Mouse (Mus musculus): ENCODE data around the gene Vac14. TPM values are rescaled to one million over a fixed set of nuclear protein-coding genes. Genes with fewer than 3 reads are reported as not detected.

The Vac14 gene
- polyA plus RNA-seq, 1 experiment from 2014 or later, result 19.6 TPM

DNA sequence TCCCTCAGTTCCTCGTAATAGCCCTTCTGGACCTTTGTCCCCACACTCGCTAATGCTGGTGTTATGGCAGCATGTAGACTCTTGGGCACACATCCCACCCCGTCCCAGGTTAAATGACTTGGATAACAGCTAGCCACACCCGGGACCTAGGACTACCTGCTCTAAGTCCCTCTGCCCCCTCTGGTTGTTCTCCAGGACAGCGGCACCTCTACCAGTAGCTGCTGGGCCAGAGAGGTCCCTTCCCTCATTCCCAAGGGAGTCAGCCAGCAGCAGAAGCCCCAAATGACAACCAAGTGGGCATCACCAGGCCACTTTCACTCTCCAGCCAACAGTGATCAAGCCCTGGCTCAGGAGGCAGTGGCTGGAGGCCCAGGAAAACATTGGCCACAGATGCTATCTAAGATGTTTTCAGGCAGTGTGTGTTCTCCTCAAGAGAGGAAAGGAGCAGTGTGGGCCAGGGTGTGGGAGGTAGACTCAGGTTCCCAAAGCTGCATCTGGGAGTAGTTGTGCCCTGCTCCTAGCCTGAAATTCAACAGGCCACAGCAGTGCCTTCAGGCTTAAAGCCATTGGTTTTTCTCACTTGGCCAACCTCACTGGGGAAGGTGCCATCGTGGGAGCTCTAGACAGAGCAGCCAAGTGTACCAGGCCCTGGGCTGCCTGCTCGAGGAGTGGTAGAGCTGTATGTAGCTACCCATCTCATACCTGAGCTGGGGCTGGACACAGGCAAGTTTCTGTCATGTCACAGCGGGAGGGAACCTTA is 100.0 kb downstream of the Vac14 start:
- H3K4me3 ChIP-seq (ENCODE audit: control insufficient read depth in 1 of 2, insufficient read depth in 1 of 2, low read depth in 1 of 2, low read length in 2 of 2), result no peak overlapping the region
- no peak overlapping the region for H3K4me2 ChIP-seq (ENCODE audit: low read length)
- no peaks in the 10 kb centered on the region for H3K27me3 ChIP-seq (ENCODE audit: control insufficient read depth, insufficient read depth, low read length)
- peak overlapping the region in 1 of 2 experiments; percentile 54; a peak in 2 of 4 replicates for H3K27ac ChIP-seq (replicated peaks in 1 of 2; ENCODE audit: control insufficient read depth in 1 of 2, insufficient read depth in 1 of 2, low read depth in 2 of 2, low read length in 2 of 2)
- WGBS, result 89% methylated on average over 8 of the region's 8 CpGs
- peaks cover 68 to 78% of the 10 kb centered on the region in 2 experiments for H3K4me1 ChIP-seq (ENCODE audit: control insufficient read depth in 2 of 2, insufficient read depth in 2 of 2, low read length in 2 of 2)
- ATAC-seq (ENCODE audit: insufficient number of reproducible peaks, insufficient read depth, low FRiP score, low read depth), result no peak
- 0 out of 2 replicates have a peak overlapping the region, but pooled peaks have one; percentile 42 for H3K9ac ChIP-seq (ENCODE audit: low read length)
- H3K36me3 ChIP-seq (ENCODE audit: control insufficient read depth, insufficient read depth, low read length), result no peaks in the 10 kb centered on the region
- H3K9me3 ChIP-seq (ENCODE audit: control insufficient read depth, low read length), result no peaks in the 10 kb centered on the region

DNA sequence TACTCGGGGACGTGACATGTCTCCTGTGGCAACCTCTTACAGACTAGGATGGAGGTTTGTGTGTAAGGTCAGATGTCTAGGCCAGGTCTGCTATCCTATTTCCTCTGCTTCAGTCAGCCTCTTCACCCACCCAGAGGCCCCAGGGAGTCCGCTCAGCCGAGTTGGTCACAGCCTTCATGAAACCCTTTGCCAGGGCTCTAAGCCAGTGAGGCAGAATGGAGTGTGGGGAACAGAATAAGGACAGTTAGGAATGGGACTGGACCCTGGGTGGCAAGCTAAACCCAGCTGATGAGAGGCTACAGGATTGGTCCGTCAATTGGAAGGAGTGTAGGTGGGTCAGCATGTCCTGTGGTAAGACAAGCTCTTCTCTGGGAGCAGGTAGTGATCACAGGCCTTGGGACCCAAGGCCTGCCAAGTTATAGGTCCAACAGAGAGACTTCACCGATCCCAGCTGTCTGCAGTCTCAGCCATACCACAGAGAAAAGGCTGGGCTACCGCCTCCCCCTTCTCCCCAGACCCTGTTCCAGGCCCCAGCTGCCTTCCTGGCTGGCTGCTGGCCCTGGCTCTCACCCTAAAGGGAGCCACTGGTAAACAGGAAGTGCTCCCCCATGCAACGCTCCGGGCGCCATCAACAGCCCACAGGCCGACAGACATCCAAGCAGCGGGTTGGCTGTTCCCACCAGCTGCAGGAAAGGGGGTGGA is 100.7 kb downstream of the Vac14 start:
- Histone ChIP-seq H3K27me3 (ENCODE audit: control insufficient read depth, insufficient read depth, low read length) (no peaks in the 10 kb centered on the region), H3K36me3 (ENCODE audit: control insufficient read depth, insufficient read depth, low read length) (no peaks in the 10 kb centered on the region), H3K9me3 (ENCODE audit: control insufficient read depth, low read length) (no peaks in the 10 kb centered on the region), H3K4me3 (ENCODE audit: control insufficient read depth in 1 of 2, insufficient read depth in 1 of 2, low read depth in 1 of 2, low read length in 2 of 2) (no peak overlapping the region), H3K27ac (replicated peaks in 1 of 2; ENCODE audit: control insufficient read depth in 1 of 2, insufficient read depth in 1 of 2, low read depth in 2 of 2, low read length in 2 of 2) (peak overlapping the region in 1 of 2 experiments; percentile 94; a peak in 2 of 4 replicates), H3K9ac (ENCODE audit: low read length) (peak overlapping the region; percentile 42; the same call in 1 of the 2 replicates), H3K4me2 (ENCODE audit: low read length) (peak overlapping the region; percentile 12; the same call in 1 of the 2 replicates), H3K4me1 (ENCODE audit: control insufficient read depth in 2 of 2, insufficient read depth in 2 of 2, low read length in 2 of 2) (peaks cover 61 to 78% of the 10 kb centered on the region in 2 experiments)
- 50% methylated on average over 12 of the region's 12 CpGs for WGBS
- ATAC-seq (ENCODE audit: insufficient number of reproducible peaks, insufficient read depth, low FRiP score, low read depth), result no peak

DNA sequence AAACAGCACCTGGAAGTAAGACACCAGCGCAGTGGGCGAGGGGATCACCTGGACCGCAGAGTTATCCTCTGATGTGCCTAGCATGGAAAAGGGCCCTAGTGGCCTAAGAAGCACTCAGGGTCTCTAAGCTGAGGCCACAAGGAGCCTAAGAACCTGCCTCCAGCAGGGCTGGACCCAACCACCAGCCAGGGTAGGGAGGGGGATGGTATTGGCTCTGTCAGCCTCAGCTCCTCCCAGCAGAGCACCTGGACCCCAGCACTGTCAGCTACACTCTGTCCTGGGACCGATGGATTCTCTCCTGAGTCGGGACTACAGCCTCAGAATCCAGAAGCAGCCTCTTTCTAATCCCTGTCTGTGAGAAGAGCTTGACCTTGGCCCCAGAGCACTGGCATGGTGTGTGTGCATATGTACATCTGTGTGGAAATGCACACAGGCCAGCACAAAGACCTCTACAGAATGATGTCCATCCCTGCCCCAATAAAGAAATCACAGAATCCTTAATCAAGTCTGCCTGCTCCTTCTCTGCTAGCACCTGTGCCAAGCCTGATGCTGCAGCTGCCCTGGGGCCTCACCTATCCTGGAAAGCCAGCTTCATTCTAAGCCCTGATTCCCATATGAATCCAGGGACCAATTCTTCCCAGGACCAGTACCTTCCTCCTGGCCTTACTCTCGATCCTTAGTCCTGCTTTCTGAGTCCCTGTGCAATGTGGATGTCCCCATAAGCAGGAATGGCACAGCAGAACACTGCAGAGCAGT is 101.7 kb downstream of the Vac14 start:
- Histone ChIP-seq H3K9ac (ENCODE audit: low read length) (peak overlapping the region; percentile 7), H3K4me2 (ENCODE audit: low read length) (peak overlapping the region; percentile 81)

DNA sequence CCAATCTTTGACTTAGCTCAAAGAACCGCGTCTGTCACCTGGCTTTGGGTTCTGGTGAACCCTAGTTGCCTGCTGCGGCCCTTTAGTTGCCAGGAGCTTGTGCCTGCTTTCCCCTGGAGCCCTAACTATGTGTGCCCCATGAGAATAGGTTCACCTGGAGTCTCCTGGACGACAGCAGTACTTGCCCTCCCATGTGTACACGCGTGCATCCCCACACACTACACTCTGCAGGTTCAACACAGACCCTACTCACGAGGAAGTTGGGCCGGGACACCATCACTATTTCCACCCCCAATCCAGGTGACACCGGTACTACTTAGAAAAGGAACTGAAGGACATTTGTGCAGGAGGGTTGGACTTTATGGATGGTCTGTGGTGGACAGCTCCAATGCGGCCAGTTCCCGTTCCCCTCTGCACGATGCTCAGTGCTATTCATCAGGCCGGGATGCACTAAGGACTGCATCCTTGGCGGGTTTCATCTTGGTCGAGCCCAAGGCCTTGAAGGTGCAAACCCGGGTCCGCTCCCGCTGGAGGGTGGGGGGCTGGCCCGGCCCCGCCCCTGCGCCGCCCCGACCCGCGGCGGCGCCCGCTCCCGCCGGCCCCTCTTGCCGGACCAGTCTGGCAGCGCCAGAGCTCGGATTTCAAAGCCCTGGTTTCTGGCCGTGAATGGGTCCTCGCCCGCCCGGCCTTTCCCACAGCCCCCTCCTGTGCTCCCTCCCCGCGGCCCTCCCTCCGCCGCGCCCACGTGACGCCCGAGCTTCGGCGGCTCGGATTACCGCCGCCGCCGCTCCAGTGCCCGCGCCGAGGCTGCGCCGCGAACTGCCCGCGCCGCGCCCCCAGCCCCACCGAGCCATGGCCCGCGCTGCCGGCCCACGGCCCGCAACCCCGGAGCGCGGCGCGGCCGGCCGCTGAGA is 102.6 kb downstream of the Vac14 start, which contains the start of gene Mtss1l:
TSS of gene Mtss1l (plus strand) at position 792 of the 914 bp plus-strand sequence.
- H3K9me3 ChIP-seq (ENCODE audit: control insufficient read depth, low read length), result no peaks in the 10 kb centered on the region
- peak within 1 kb of the TSS; percentile 73 to 94 for H3K27ac ChIP-seq (replicated peaks in 1 of 2; ENCODE audit: control insufficient read depth in 1 of 2, insufficient read depth in 1 of 2, low read depth in 2 of 2, low read length in 2 of 2)
- H3K4me3 ChIP-seq (ENCODE audit: control insufficient read depth in 1 of 2, insufficient read depth in 1 of 2, low read depth in 1 of 2, low read length in 2 of 2), result peak within 1 kb of the TSS; percentile 70 to 85
- 6% methylated on average over 72 of the region's 75 CpGs for WGBS
- peaks cover 47 to 77% of the 10 kb centered on the region in 2 experiments for H3K4me1 ChIP-seq (ENCODE audit: control insufficient read depth in 2 of 2, insufficient read depth in 2 of 2, low read length in 2 of 2)
- H3K9ac ChIP-seq (ENCODE audit: low read length), result peak within 1 kb of the TSS; percentile 96
- H3K36me3 ChIP-seq (ENCODE audit: control insufficient read depth, insufficient read depth, low read length), result 0 out of 2 replicates have a peak, but pooled peaks cover 7% of the 10 kb centered on the region
- ATAC-seq (ENCODE audit: insufficient number of reproducible peaks, insufficient read depth, low FRiP score, low read depth), result peak; percentile 77
- peak within 1 kb of the TSS; percentile 81 for H3K4me2 ChIP-seq (ENCODE audit: low read length)
- no peaks in the 10 kb centered on the region for H3K27me3 ChIP-seq (ENCODE audit: control insufficient read depth, insufficient read depth, low read length)

More for the DNA sequence above, 101.7 kb downstream of the Vac14 start:
- Histone ChIP-seq H3K4me3 (ENCODE audit: control insufficient read depth in 1 of 2, insufficient read depth in 1 of 2, low read depth in 1 of 2, low read length in 2 of 2) (no peak overlapping the region), H3K27me3 (ENCODE audit: control insufficient read depth, insufficient read depth, low read length) (no peaks in the 10 kb centered on the region), H3K36me3 (ENCODE audit: control insufficient read depth, insufficient read depth, low read length) (0 out of 2 replicates have a peak, but pooled peaks cover 3% of the 10 kb centered on the region), H3K4me1 (ENCODE audit: control insufficient read depth in 2 of 2, insufficient read depth in 2 of 2, low read length in 2 of 2) (peaks cover 55 to 78% of the 10 kb centered on the region in 2 experiments), H3K9me3 (ENCODE audit: control insufficient read depth, low read length) (no peaks in the 10 kb centered on the region), H3K27ac (replicated peaks in 1 of 2; ENCODE audit: control insufficient read depth in 1 of 2, insufficient read depth in 1 of 2, low read depth in 2 of 2, low read length in 2 of 2) (peak overlapping the region in 1 of 2 experiments; percentile 94; a peak in 2 of 4 replicates)
- 60% methylated on average over 6 of the region's 6 CpGs for WGBS
- ATAC-seq (ENCODE audit: insufficient number of reproducible peaks, insufficient read depth, low FRiP score, low read depth), result no peak

- H3K9ac ChIP-seq (ENCODE audit: low read length), result peak overlapping the region; percentile 96
- H3K9me3 ChIP-seq (ENCODE audit: control insufficient read depth, low read length), result no peaks in the 10 kb centered on the region
- WGBS, result under 1% methylated on average over 48 of the region's 59 CpGs
- H3K4me2 ChIP-seq (ENCODE audit: low read length), result peak overlapping the region; percentile 81
- H3K27me3 ChIP-seq (ENCODE audit: control insufficient read depth, insufficient read depth, low read length), result no peaks in the 10 kb centered on the region
- H3K4me1 ChIP-seq (ENCODE audit: control insufficient read depth in 2 of 2, insufficient read depth in 2 of 2, low read length in 2 of 2), result peaks cover 38 to 69% of the 10 kb centered on the region in 2 experiments
- H3K27ac ChIP-seq (replicated peaks in 1 of 2; ENCODE audit: control insufficient read depth in 1 of 2, insufficient read depth in 1 of 2, low read depth in 2 of 2, low read length in 2 of 2), result peak overlapping the region; percentile 49 to 94
- peaks cover 14% of the 10 kb centered on the region for H3K36me3 ChIP-seq (ENCODE audit: control insufficient read depth, insufficient read depth, low read length)
- peak; percentile 58 for ATAC-seq (ENCODE audit: insufficient number of reproducible peaks, insufficient read depth, low FRiP score, low read depth)
- peak overlapping the region; percentile 70 to 85 for H3K4me3 ChIP-seq (ENCODE audit: control insufficient read depth in 1 of 2, insufficient read depth in 1 of 2, low read depth in 1 of 2, low read length in 2 of 2)
These were observed 103.4 kb downstream of the Vac14 start for GRCm38 (mm10) chr8:110721606-110722413.

GRCm38 (mm10) chr8:110722414-110723011 is 104.1 kb downstream of the Vac14 start:
- Histone ChIP-seq H3K9ac (ENCODE audit: low read length) (peak overlapping the region; percentile 96), H3K27me3 (ENCODE audit: control insufficient read depth, insufficient read depth, low read length) (no peaks in the 10 kb centered on the region), H3K9me3 (ENCODE audit: control insufficient read depth, low read length) (no peaks in the 10 kb centered on the region), H3K36me3 (ENCODE audit: control insufficient read depth, insufficient read depth, low read length) (peaks cover 21% of the 10 kb centered on the region), H3K4me3 (ENCODE audit: control insufficient read depth in 1 of 2, insufficient read depth in 1 of 2, low read depth in 1 of 2, low read length in 2 of 2) (peak overlapping the region; percentile 70 to 85), H3K4me2 (ENCODE audit: low read length) (peak overlapping the region; percentile 81), H3K4me1 (ENCODE audit: control insufficient read depth in 2 of 2, insufficient read depth in 2 of 2, low read length in 2 of 2) (peaks cover 34 to 62% of the 10 kb centered on the region in 2 experiments), H3K27ac (replicated peaks in 1 of 2; ENCODE audit: control insufficient read depth in 1 of 2, insufficient read depth in 1 of 2, low read depth in 2 of 2, low read length in 2 of 2) (peak overlapping the region in 1 of 2 experiments; percentile 94; a peak in 1 of 4 replicates)
- 57% methylated on average over 11 of the region's 11 CpGs for WGBS
- no peak for ATAC-seq (ENCODE audit: insufficient number of reproducible peaks, insufficient read depth, low FRiP score, low read depth)
